Mouse (Mus musculus) lung, postnatal 4 days (tissue): Measurements from ENCODE around the gene Lcn2.
A peak's percentile ranks its signal among the peaks of the same experiment; 100 is the strongest.

Experiments
- DNase-seq, 2 experiments: peaks; one replicate each; pipeline ENCODE4 v3.0.0; 2021

The Lcn2 gene

GRCm38 (mm10) chr2:32412742-32413531, 24.9 kb upstream of the Lcn2 start:
- DNase-seq, result no peak

- DNase-seq, result no peak
Observed at GRCm38 (mm10) chr2:32411407-32411806, 23.4 kb upstream of the Lcn2 start.

GRCm38 (mm10) chr2:32408429-32409424, 20.7 kb upstream of the Lcn2 start:
- peak in 1 of 2 experiments; percentile 51 for DNase-seq

- DNase-seq, result no peak
Observed at GRCm38 (mm10) chr2:32407144-32407824, 19.2 kb upstream of the Lcn2 start.

GRCm38 (mm10) chr2:32404663-32405062, 16.6 kb upstream of the Lcn2 start:
- peak; percentile 83 to 96 for DNase-seq

GRCm38 (mm10) chr2:32396695-32397094, 8.6 kb upstream of the Lcn2 start:
- DNase-seq, result peak in 1 of 2 experiments; percentile 28

GRCm38 (mm10) chr2:32395946-32396621, 8.0 kb upstream of the Lcn2 start:
- peak; percentile 92 to 94 for DNase-seq

GRCm38 (mm10) chr2:32395484-32395945, 7.5 kb upstream of the Lcn2 start, which contains the start of gene Ptges2:
Ptges2 (plus strand) TSS chr2:32395896.
- DNase-seq, result peak; percentile 93 to 94

GRCm38 (mm10) chr2:32394973-32395372, 6.9 kb upstream of the Lcn2 start:
- DNase-seq, result peak; percentile 46 to 64

GRCm38 (mm10) chr2:32392063-32392462, 4.0 kb upstream of the Lcn2 start:
- peak; percentile 69 to 70 for DNase-seq

- peak; percentile 42 to 73 for DNase-seq
Observed at GRCm38 (mm10) chr2:32390871-32391270, 2.8 kb upstream of the Lcn2 start.

GRCm38 (mm10) chr2:32389157-32389556, 1.1 kb upstream of the Lcn2 start:
- no peak for DNase-seq

- no peak for DNase-seq
Observed at GRCm38 (mm10) chr2:32382689-32383088, 5.4 kb downstream of the Lcn2 start.

GRCm38 (mm10) chr2:32381775-32382223, 6.3 kb downstream of the Lcn2 start, which contains the start of gene 1110008P14Rik:
1110008P14Rik (minus strand) TSS chr2:32381938.
- peak; percentile 95 to 97 for DNase-seq

GRCm38 (mm10) chr2:32381141-32381774, 6.8 kb downstream of the Lcn2 start:
- DNase-seq, result no peak

- DNase-seq, result no peak
Observed at GRCm38 (mm10) chr2:32380001-32380500, 8.0 kb downstream of the Lcn2 start.

- DNase-seq, result no peak
Observed at GRCm38 (mm10) chr2:32376963-32377362, 11.1 kb downstream of the Lcn2 start.

- no peak for DNase-seq
Observed at GRCm38 (mm10) chr2:32375317-32375940, 12.6 kb downstream of the Lcn2 start.

- no peak for DNase-seq
Observed at GRCm38 (mm10) chr2:32374191-32374590, 13.9 kb downstream of the Lcn2 start.

- no peak for DNase-seq
Observed at GRCm38 (mm10) chr2:32367315-32367714, 20.7 kb downstream of the Lcn2 start.

GRCm38 (mm10) chr2:32364121-32364520, 23.9 kb downstream of the Lcn2 start:
- DNase-seq, result no peak
